Mouse (Mus musculus): ENCODE data around the gene Tnr.

- TF ChIP-seq CTCF (IDR thresholded peaks at IDR 0.05; ENCODE audit: low read depth) (no peak), EP300 (IDR thresholded peaks at IDR 0.05; ENCODE audit: low read depth) (no peak)
Measured at GRCm38 (mm10) chr1:159885476-159885875, 361.9 kb downstream of the Tnr start.
